Mouse (Mus musculus) forebrain, postnatal 0 days (tissue): ENCODE data around the gene Sgip1. TPM values are rescaled to one million over a fixed set of nuclear protein-coding genes. Genes with fewer than 3 reads are reported as not detected.

Experiments used
- ATAC-seq: fragments of 200-750 bp; cut with Nextera tagmentation; 2 replicates; pipeline ENCODE4 v1.8.0; 2017; ENCODE audit warnings: mild to moderate bottlenecking, moderate library complexity
- DNase-seq: peaks from one replicate; pipeline ENCODE4 v3.0.0-alpha.2; 2015
- H3K27ac ChIP-seq: fragments of 300-500 bp; sonication (generic); 2 replicates; pipeline ENCODE4 v1.5.1; 2014; ENCODE audit warnings: low read depth, mild to moderate bottlenecking, antibody characterized with exemption, low read length, moderate library complexity, mixed read lengths
- H3K27me3 ChIP-seq: fragments of 300-500 bp; sonication (generic); 2 replicates; pipeline ENCODE4 v1.6.1; 2014; ENCODE audit warnings: mild to moderate bottlenecking, low read length, mixed read lengths; ENCODE audit not compliant: insufficient read depth
- H3K36me3 ChIP-seq: fragments of 300-500 bp; sonication (generic); 2 replicates; pipeline ENCODE4 v1.6.1; 2014; ENCODE audit warnings: mild to moderate bottlenecking, moderate library complexity; ENCODE audit not compliant: insufficient read depth
- H3K4me1 ChIP-seq: fragments of 300-500 bp; sonication (generic); 2 replicates; pipeline ENCODE4 v1.6.1; 2014; ENCODE audit warnings: antibody characterized with exemption; ENCODE audit not compliant: insufficient read depth
- H3K4me2 ChIP-seq: fragments of 300-500 bp; sonication (generic); 2 replicates; pipeline ENCODE4 v1.6.1; 2014; ENCODE audit warnings: low read depth, mild to moderate bottlenecking, moderate library complexity
- H3K4me3 ChIP-seq: fragments of 300-500 bp; sonication (generic); 2 replicates; pipeline ENCODE4 v1.5.1; 2014; ENCODE audit warnings: low read depth, low read length, mixed read lengths
- H3K9ac ChIP-seq: fragments of 300-500 bp; sonication (generic); 2 replicates; pipeline ENCODE4 v1.6.1; 2014; ENCODE audit warnings: mild to moderate bottlenecking
- H3K9me3 ChIP-seq: fragments of 300-500 bp; sonication (generic); 2 replicates; pipeline ENCODE4 v1.6.1; 2016; ENCODE audit warnings: low read length
- CTCF ChIP-seq: sonication (generic); IDR thresholded peaks from 2 replicates; pipeline ENCODE4 v1.5.1; 2016; ENCODE audit warnings: antibody characterized with exemption, control low read depth, low read depth
- WGBS: fragments of 180-500 bp; shearing (Covaris S2); extraction: QIAGEN DNeasy Blood & Tissue Kit; methylation state at CpG from one replicate; pipeline ENCODE4 v1.1.7; 2014; 5-methylcytosine and 5-hydroxymethylcytosine counted together
- polyA plus RNA-seq: library from polyadenylated mRNA; unstranded; fragments of >200 nt; fragmentation: Nextera tagmentation; extraction: Ambion mirVana; gene quantifications from 2 replicates; pipeline ENCODE4 v1.2.1, GENCODE M21; 2015
- total RNA-seq: library from RNA; depleted of rRNA; stranded (reverse); fragments of >200 nt; gene quantifications from 2 replicates; pipeline ENCODE4 v1.2.3, GENCODE M21; 2014

Sgip1 gene
- total and polyA plus RNA-seq, 2 experiments from 2014 or later: 59.4 to 61.4 TPM

GRCm38 (mm10) chr4:102981709-102982108 lies 240.6 kb downstream of the Sgip1 start:
- Histone ChIP-seq H3K9ac (no peak overlapping the region), H3K4me2 (no peak overlapping the region), H3K27me3 (peaks cover 5% of the 10 kb centered on the region; the same call in 1 of the 2 replicates), H3K27ac (no peak overlapping the region), H3K4me3 (no peak overlapping the region), H3K36me3 (no peaks in the 10 kb centered on the region), H3K9me3 (no peaks in the 10 kb centered on the region), H3K4me1 (peaks cover 5% of the 10 kb centered on the region; the same call in 1 of the 2 replicates)
- DNase-seq (no peak), ATAC-seq (no peak)
- no peak for TF ChIP-seq CTCF
- whole genome bisulfite sequencing: 91% methylated on average over 8 of the region's 8 CpGs

GRCm38 (mm10) chr4:102986173-102986572 lies 245.1 kb downstream of the Sgip1 start:
- DNase-seq: no peak
- Histone ChIP-seq H3K27me3 (no peaks in the 10 kb centered on the region), H3K4me1 (no peaks in the 10 kb centered on the region), H3K36me3 (no peaks in the 10 kb centered on the region), H3K27ac (no peak overlapping the region), H3K4me2 (no peak overlapping the region), H3K4me3 (no peak overlapping the region), H3K9ac (no peak overlapping the region), H3K9me3 (no peaks in the 10 kb centered on the region)
- WGBS: 82% methylated on average over 7 of the region's 7 CpGs
- ATAC-seq: no peak
- TF ChIP-seq CTCF: no peak

- peak; percentile 91 for TF ChIP-seq CTCF
- 2% methylated on average over 2 of the region's 2 CpGs for WGBS
- H3K4me2 ChIP-seq: no peak overlapping the region
Measured at GRCm38 (mm10) chr4:102986917-102987316, 245.8 kb downstream of the Sgip1 start.

GRCm38 (mm10) chr4:102987325-102987724 lies 246.2 kb downstream of the Sgip1 start:
- Histone ChIP-seq H3K27ac (no peak overlapping the region), H3K27me3 (no peaks in the 10 kb centered on the region), H3K4me2 (no peak overlapping the region), H3K4me1 (no peaks in the 10 kb centered on the region), H3K36me3 (no peaks in the 10 kb centered on the region), H3K9ac (no peak overlapping the region), H3K9me3 (no peaks in the 10 kb centered on the region), H3K4me3 (no peak overlapping the region)
- ATAC-seq (0 out of 2 replicates have a peak, but pooled peaks have one; percentile 29), DNase-seq (no peak)
- 23% methylated on average over 4 of the region's 4 CpGs for WGBS
- no peak for TF ChIP-seq CTCF

More at GRCm38 (mm10) chr4:102986917-102987316, 245.8 kb downstream of the Sgip1 start:
- no peak overlapping the region for H3K4me3 ChIP-seq
- no peaks in the 10 kb centered on the region for H3K9me3 ChIP-seq
- DNase-seq (peak; percentile 82), ATAC-seq (peak; percentile 83)
- no peaks in the 10 kb centered on the region for H3K27me3 ChIP-seq
- H3K9ac ChIP-seq: no peak overlapping the region
- no peak overlapping the region for H3K27ac ChIP-seq
- H3K36me3 ChIP-seq: no peaks in the 10 kb centered on the region
- no peaks in the 10 kb centered on the region for H3K4me1 ChIP-seq

- H3K27me3 ChIP-seq: no peaks in the 10 kb centered on the region
- no peak overlapping the region for H3K4me3 ChIP-seq
- H3K4me1 ChIP-seq: no peaks in the 10 kb centered on the region
- H3K27ac ChIP-seq: no peak overlapping the region
- ATAC-seq (no peak), DNase-seq (no peak)
- H3K4me2 ChIP-seq: no peak overlapping the region
- WGBS: 61% methylated on average over 2 of the region's 2 CpGs
- no peak for TF ChIP-seq CTCF
- no peaks in the 10 kb centered on the region for H3K36me3 ChIP-seq
- H3K9me3 ChIP-seq: no peaks in the 10 kb centered on the region
- H3K9ac ChIP-seq: no peak overlapping the region
Measured at GRCm38 (mm10) chr4:102987756-102988155, 246.7 kb downstream of the Sgip1 start.

- Histone ChIP-seq H3K36me3 (no peaks in the 10 kb centered on the region), H3K4me1 (no peaks in the 10 kb centered on the region)
- DNase-seq: no peak
Measured at GRCm38 (mm10) chr4:102988526-102988925, 247.4 kb downstream of the Sgip1 start.

GRCm38 (mm10) chr4:102989391-102989790 lies 248.3 kb downstream of the Sgip1 start:
- H3K9ac ChIP-seq: no peak overlapping the region
- WGBS: 74% methylated on average over 5 of the region's 5 CpGs
- no peaks in the 10 kb centered on the region for H3K36me3 ChIP-seq
- H3K27me3 ChIP-seq: no peaks in the 10 kb centered on the region
- DNase-seq (no peak), ATAC-seq (no peak)
- H3K27ac ChIP-seq: no peak overlapping the region
- H3K4me3 ChIP-seq: no peak overlapping the region
- H3K4me1 ChIP-seq: no peaks in the 10 kb centered on the region
- no peak for TF ChIP-seq CTCF
- no peaks in the 10 kb centered on the region for H3K9me3 ChIP-seq
- no peak overlapping the region for H3K4me2 ChIP-seq

More at GRCm38 (mm10) chr4:102988526-102988925, 247.4 kb downstream of the Sgip1 start:
- Histone ChIP-seq H3K27me3 (no peaks in the 10 kb centered on the region), H3K4me2 (no peak overlapping the region), H3K27ac (no peak overlapping the region), H3K4me3 (no peak overlapping the region), H3K9ac (no peak overlapping the region), H3K9me3 (no peaks in the 10 kb centered on the region)
- no peak for ATAC-seq
- 74% methylated on average over 6 of the region's 6 CpGs for WGBS
- no peak for TF ChIP-seq CTCF

GRCm38 (mm10) chr4:102990016-102990415 lies 248.9 kb downstream of the Sgip1 start:
- Histone ChIP-seq H3K4me2 (no peak overlapping the region), H3K9me3 (no peaks in the 10 kb centered on the region), H3K36me3 (no peaks in the 10 kb centered on the region), H3K27me3 (no peaks in the 10 kb centered on the region), H3K4me3 (no peak overlapping the region), H3K4me1 (no peaks in the 10 kb centered on the region), H3K9ac (no peak overlapping the region), H3K27ac (no peak overlapping the region)
- 76% methylated on average over 4 of the region's 4 CpGs for WGBS
- ATAC-seq (no peak), DNase-seq (no peak)
- TF ChIP-seq CTCF: no peak
